Mouse (Mus musculus) right cerebral cortex, postnatal 25 days (tissue): ENCODE results near the gene Cubn.

Source experiments
- DNase-seq: peaks from one replicate; pipeline ENCODE4 v3.0.0; 2022

Cubn gene

GRCm38 (mm10) chr2:13404986-13405678, 86.5 kb downstream of the Cubn start:
- DNase-seq, result no peak

- DNase-seq, result no peak
Observed at GRCm38 (mm10) chr2:13400831-13401230, 90.8 kb downstream of the Cubn start.

- DNase-seq, result no peak
Observed at GRCm38 (mm10) chr2:13399480-13400072, 92.0 kb downstream of the Cubn start.

GRCm38 (mm10) chr2:13398955-13399354, 92.7 kb downstream of the Cubn start:
- DNase-seq, result no peak

GRCm38 (mm10) chr2:13398551-13398950, 93.1 kb downstream of the Cubn start:
- DNase-seq, result no peak

GRCm38 (mm10) chr2:13396124-13396540, 95.5 kb downstream of the Cubn start:
- no peak for DNase-seq

GRCm38 (mm10) chr2:13391018-13391417, 100.6 kb downstream of the Cubn start:
- DNase-seq, result no peak

- no peak for DNase-seq
Observed at GRCm38 (mm10) chr2:13386631-13387030, 105.0 kb downstream of the Cubn start.

- no peak for DNase-seq
Observed at GRCm38 (mm10) chr2:13385542-13386345, 105.9 kb downstream of the Cubn start.

GRCm38 (mm10) chr2:13384775-13385541, 106.7 kb downstream of the Cubn start:
- DNase-seq, result no peak

GRCm38 (mm10) chr2:13376166-13376565, 115.4 kb downstream of the Cubn start:
- no peak for DNase-seq

GRCm38 (mm10) chr2:13373291-13373690, 118.3 kb downstream of the Cubn start:
- no peak for DNase-seq

GRCm38 (mm10) chr2:13372825-13373224, 118.8 kb downstream of the Cubn start:
- no peak for DNase-seq

- no peak for DNase-seq
Observed at GRCm38 (mm10) chr2:13372256-13372824, 119.3 kb downstream of the Cubn start.

GRCm38 (mm10) chr2:13371797-13372170, 119.8 kb downstream of the Cubn start:
- DNase-seq, result no peak

- no peak for DNase-seq
Observed at GRCm38 (mm10) chr2:13371072-13371796, 120.4 kb downstream of the Cubn start.

- DNase-seq, result no peak
Observed at GRCm38 (mm10) chr2:13370556-13370955, 121.1 kb downstream of the Cubn start.

GRCm38 (mm10) chr2:13368517-13368916, 123.1 kb downstream of the Cubn start:
- no peak for DNase-seq

GRCm38 (mm10) chr2:13357885-13358552, 133.6 kb downstream of the Cubn start:
- no peak for DNase-seq

- DNase-seq, result no peak
Observed at GRCm38 (mm10) chr2:13352775-13353174, 138.8 kb downstream of the Cubn start.

GRCm38 (mm10) chr2:13352112-13352728, 139.4 kb downstream of the Cubn start:
- DNase-seq, result no peak
